In genomic region chr3:121506175-121506574, GRCm38 (mm10) we compare ENCODE assay signal across 26 mouse cellular contexts. TPM values are rescaled to one million over a fixed set of nuclear protein-coding genes. Genes with fewer than 3 reads are reported as not detected.
A peak's percentile ranks its signal among the peaks of the same experiment; 100 is the strongest.
DNase-seq lines count a peak whose midpoint lies in the region; ATAC-seq and TF ChIP-seq lines count a peak whose summit lies in the region.
"Had no signal": no experiment of that assay in that cellular context is flagged by ENCODE, and none has a peak within 500 bp of the region (broad histone marks: within the 10 kb centered on the region; RNA-seq: fewer than 3 reads in every experiment).

No protein-coding gene starts in this region.

- H3K27ac ChIP-seq in kidney, embryonic 16.5 days (ENCODE audit: low read length): no peak overlapping the region
- H3K27ac ChIP-seq in lung, embryonic 15.5 days: 0 out of 2 replicates have a peak overlapping the region, but pooled peaks have one; percentile 26
- H3K27ac ChIP-seq in midbrain, embryonic 10.5 days (replicated peaks): peak overlapping the region; percentile 38; the same call in 1 of the 2 replicates
- no peak overlapping the region for H3K27ac ChIP-seq in midbrain, embryonic 13.5 days
- H3K27ac ChIP-seq: embryonic facial prominence, embryonic 15.5 days; gastrocnemius, adult 2 months; hindbrain, embryonic 13.5 days had no signal

- no peak for DNase-seq in kidney, adult 18-20 months
- no peak for DNase-seq in lung, adult 2 months
- DNase-seq in midbrain, embryonic 10.5 days (ENCODE audit: low spot score): no peak
- no peak for DNase-seq in layer of hippocampus, postnatal 25 days (ENCODE audit: extremely low spot score in 1 of 2, low spot score in 1 of 2)
- DNase-seq: adrenal gland, adult 8-10 months; adrenal gland, postnatal 25 days; cerebellum, adult 11-12 months; cerebellum, adult 8-10 months; cerebellum, postnatal 36 days; embryo, embryonic 11 days; forebrain, postnatal 0 days; gastrocnemius, adult 2 months; gastrocnemius, postnatal 14 days; heart, adult 11 months had no signal

- 83% methylated on average over 8 of the region's 8 CpGs for WGBS in kidney, embryonic 16.5 days
- 64% methylated on average over 8 of the region's 8 CpGs for WGBS in lung, embryonic 15.5 days
- WGBS in lung, adult 2 months: 77% methylated on average over 8 of the region's 8 CpGs
- WGBS in midbrain, embryonic 10.5 days: 87% methylated on average over 8 of the region's 8 CpGs
- WGBS in midbrain, embryonic 13.5 days: 91% methylated on average over 8 of the region's 8 CpGs

- no peaks in the 10 kb centered on the region for H3K9me3 ChIP-seq in kidney, embryonic 16.5 days (ENCODE audit: low read length)
- H3K9me3 ChIP-seq in lung, embryonic 15.5 days: no peaks in the 10 kb centered on the region
- H3K9me3 ChIP-seq in midbrain, embryonic 10.5 days (replicated peaks): no peaks in the 10 kb centered on the region
- H3K9me3 ChIP-seq in midbrain, embryonic 13.5 days: no peaks in the 10 kb centered on the region
- H3K9me3 ChIP-seq in E14TG2a.4 (ENCODE audit: low read length): no peaks in the 10 kb centered on the region
- H3K9me3 ChIP-seq: embryonic facial prominence, embryonic 15.5 days; hindbrain, embryonic 13.5 days had no signal

- no peak for TF ChIP-seq CTCF in lung, adult 2 months (IDR thresholded peaks at IDR 0.05; ENCODE audit: insufficient read depth, low read length)
- TF ChIP-seq CTCF in E14TG2a.4 (conservative IDR thresholded peaks at IDR 0.05; ENCODE audit: low read length): no peak

- H3K4me3 ChIP-seq in kidney, embryonic 16.5 days (ENCODE audit: low read length): no peak overlapping the region
- no peak overlapping the region for H3K4me3 ChIP-seq in lung, embryonic 15.5 days
- no peak overlapping the region for H3K4me3 ChIP-seq in lung, adult 2 months (replicated peaks; ENCODE audit: extremely low read depth, low read depth, low read length)
- no peak overlapping the region for H3K4me3 ChIP-seq in midbrain, embryonic 10.5 days
- H3K4me3 ChIP-seq in midbrain, embryonic 13.5 days (replicated peaks): no peak overlapping the region
- peak overlapping the region; percentile 1; the same call in 1 of the 2 replicates for H3K4me3 ChIP-seq in E14TG2a.4 (replicated peaks; ENCODE audit: low read length)
- H3K4me3 ChIP-seq: embryonic facial prominence, embryonic 15.5 days; gastrocnemius, adult 2 months; hindbrain, embryonic 13.5 days had no signal

- H3K9ac ChIP-seq in kidney, embryonic 16.5 days (replicated peaks; ENCODE audit: low read length): no peak overlapping the region
- no peak overlapping the region for H3K9ac ChIP-seq in lung, embryonic 15.5 days
- no peak overlapping the region for H3K9ac ChIP-seq in midbrain, embryonic 13.5 days (replicated peaks)
- H3K9ac ChIP-seq: embryonic facial prominence, embryonic 15.5 days; forebrain, postnatal 0 days; hindbrain, embryonic 13.5 days had no signal

- no peak overlapping the region for H3K4me2 ChIP-seq in kidney, embryonic 16.5 days (replicated peaks; ENCODE audit: low read depth, low read length)
- H3K4me2 ChIP-seq in lung, embryonic 15.5 days: no peak overlapping the region
- no peak overlapping the region for H3K4me2 ChIP-seq in midbrain, embryonic 13.5 days (replicated peaks)
- H3K4me2 ChIP-seq: embryonic facial prominence, embryonic 15.5 days; heart, embryonic 11.5 days; hindbrain, embryonic 13.5 days had no signal

- no peaks in the 10 kb centered on the region for H3K27me3 ChIP-seq in kidney, embryonic 16.5 days (ENCODE audit: insufficient read depth, low read length)
- H3K27me3 ChIP-seq in lung, embryonic 15.5 days: no peaks in the 10 kb centered on the region
- no peaks in the 10 kb centered on the region; the same call in 1 of the 2 replicates for H3K27me3 ChIP-seq in midbrain, embryonic 10.5 days (ENCODE audit: low read depth, poor library complexity, severe bottlenecking)
- no peaks in the 10 kb centered on the region for H3K27me3 ChIP-seq in midbrain, embryonic 13.5 days
- peaks cover 10% of the 10 kb centered on the region for H3K27me3 ChIP-seq in E14TG2a.4 (ENCODE audit: insufficient read depth, low read length)
- H3K27me3 ChIP-seq: embryonic facial prominence, embryonic 15.5 days; hindbrain, embryonic 13.5 days had no signal

- H3K4me1 ChIP-seq in kidney, embryonic 16.5 days (ENCODE audit: insufficient read depth, low read length): no peaks in the 10 kb centered on the region
- 0 out of 2 replicates have a peak, but pooled peaks cover 5% of the 10 kb centered on the region for H3K4me1 ChIP-seq in lung, embryonic 15.5 days
- H3K4me1 ChIP-seq in lung, adult 2 months (ENCODE audit: control insufficient read depth, insufficient read depth, low read length): no peaks in the 10 kb centered on the region
- H3K4me1 ChIP-seq in midbrain, embryonic 10.5 days: peaks cover 22% of the 10 kb centered on the region
- H3K4me1 ChIP-seq in midbrain, embryonic 13.5 days (replicated peaks): peaks cover 8% of the 10 kb centered on the region
- H3K4me1 ChIP-seq in E14TG2a.4 (replicated peaks; ENCODE audit: low read depth, low read length): peaks cover 22% of the 10 kb centered on the region

- H3K36me3 ChIP-seq in kidney, embryonic 16.5 days (ENCODE audit: insufficient read depth, low read length): no peaks in the 10 kb centered on the region
- no peaks in the 10 kb centered on the region for H3K36me3 ChIP-seq in lung, embryonic 15.5 days
- H3K36me3 ChIP-seq in midbrain, embryonic 10.5 days: no peaks in the 10 kb centered on the region
- H3K36me3 ChIP-seq in midbrain, embryonic 13.5 days: no peaks in the 10 kb centered on the region
- H3K36me3 ChIP-seq in E14TG2a.4 (ENCODE audit: insufficient read depth, low read length): no peaks in the 10 kb centered on the region
- H3K36me3 ChIP-seq: embryonic facial prominence, embryonic 15.5 days; hindbrain, embryonic 13.5 days had no signal

- 0 out of 2 replicates have a peak, but pooled peaks have one; percentile 23 for ATAC-seq in kidney, embryonic 16.5 days (ENCODE audit: low FRiP score, low TSS enrichment)
- no peak for ATAC-seq in lung, embryonic 15.5 days (ENCODE audit: borderline replicate concordance, extremely low read depth, low FRiP score, low TSS enrichment)
- no peak for ATAC-seq in midbrain, embryonic 13.5 days
- ATAC-seq: activated CD4-positive, CD25-positive, alpha-beta regulatory T cell, adult 4 months; CD4-positive, CD25-positive, alpha-beta regulatory T cell, adult 4 months; forebrain, embryonic 14.5 days; forebrain, postnatal 0 days had no signal

- no peak for TF ChIP-seq POLR2A in lung, adult 2 months (IDR thresholded peaks at IDR 0.05; ENCODE audit: borderline replicate concordance, extremely low read depth, low read depth, low read length)

RNA-seq across cellular contexts. Expression of gene Slc44a3, which starts 26.0 kb away (rescaled TPM):
- 13.2 and 13.5 TPM in 2 replicates for polyA plus RNA-seq in kidney, embryonic 16.5 days (2015; fragmentation: Nextera tagmentation; extraction: Ambion mirVana)
- polyA plus RNA-seq in lung, embryonic 15.5 days (2015; fragmentation: Nextera tagmentation; extraction: Ambion mirVana): 15.3 and 16.5 TPM in 2 replicates
- polyA plus RNA-seq in lung, adult 2 months (2012; rRNA removed): 17.6 and 23.2 TPM in 2 replicates
- 0.43 and 0.66 TPM in 2 replicates for polyA plus RNA-seq in midbrain, embryonic 10.5 days (2016; fragmentation: Nextera tagmentation; extraction: Ambion mirVana)
- polyA plus RNA-seq in midbrain, embryonic 13.5 days (2015; fragmentation: Nextera tagmentation; extraction: Ambion mirVana): 0.82 and 0.86 TPM in 2 replicates
- not detected for total RNA-seq in layer of hippocampus, postnatal 25 days (2021)
- total RNA-seq: gastrocnemius, adult 2 months; heart, postnatal 25 days; hematopoietic stem cell, adult 5-6 weeks had no signal
- polyA plus RNA-seq: activated CD4-positive, CD25-positive, alpha-beta regulatory T cell, adult 4 months; CD4-positive, CD25-positive, alpha-beta regulatory T cell, adult 4 months had no signal

Comparison
In these comparisons a context has a peak if more than half of its experiments do, and no peak if none do; other contexts are left out.
1. H3K27ac ChIP-seq: peak in lung, embryonic 15.5 days (single experiment) and midbrain, embryonic 10.5 days (single experiment); none in kidney, embryonic 16.5 days (single experiment) and midbrain, embryonic 13.5 days (single experiment).